Mouse (Mus musculus): ENCODE data around the gene Amd1. TPM values are rescaled to one million over a fixed set of nuclear protein-coding genes. Genes with fewer than 3 reads are reported as not detected.
A peak's percentile ranks its signal among the peaks of the same experiment; 100 is the strongest.

Gene Amd1
- polyA plus RNA-seq, 1 experiment from 2014 or later, result 77.6 TPM

GRCm38 (mm10) chr10:40250969-40251368 is 51.0 kb downstream of the Amd1 start:
- Histone ChIP-seq H3K9me3 (ENCODE audit: control insufficient read depth, low read length) (no peaks in the 10 kb centered on the region), H3K36me3 (ENCODE audit: control insufficient read depth, insufficient read depth, low read length) (peaks cover 64% of the 10 kb centered on the region), H3K27me3 (replicated peaks; ENCODE audit: control insufficient read depth, insufficient read depth, low read length) (no peaks in the 10 kb centered on the region), H3K4me3 (ENCODE audit: low read depth, low read length) (no peak overlapping the region), H3K4me2 (ENCODE audit: low read length) (no peak overlapping the region), H3K27ac (ENCODE audit: low read depth) (no peak overlapping the region), H3K4me1 (replicated peaks; ENCODE audit: control insufficient read depth, insufficient read depth, low read length) (no peaks in the 10 kb centered on the region; the same call in 1 of the 2 replicates), H3K9ac (ENCODE audit: low read length) (no peak overlapping the region)
- 90% methylated on average over 6 of the region's 6 CpGs for WGBS
- no peak for ATAC-seq (replicated peaks; ENCODE audit: low FRiP score, low TSS enrichment, low read depth)
- DNase-seq (ENCODE audit: low spot score), result no peak

- H3K36me3 ChIP-seq (ENCODE audit: control insufficient read depth, insufficient read depth, low read length), result peaks cover 63% of the 10 kb centered on the region
- H3K4me1 ChIP-seq (replicated peaks; ENCODE audit: control insufficient read depth, insufficient read depth, low read length), result no peaks in the 10 kb centered on the region; the same call in 1 of the 2 replicates
- no peak for DNase-seq (ENCODE audit: low spot score)
- no peaks in the 10 kb centered on the region for H3K27me3 ChIP-seq (replicated peaks; ENCODE audit: control insufficient read depth, insufficient read depth, low read length)
- no peaks in the 10 kb centered on the region for H3K9me3 ChIP-seq (ENCODE audit: control insufficient read depth, low read length)
- 84% methylated on average over 9 of the region's 9 CpGs for WGBS
- no peak overlapping the region for H3K9ac ChIP-seq (ENCODE audit: low read length)
- no peak overlapping the region for H3K4me2 ChIP-seq (ENCODE audit: low read length)
- H3K4me3 ChIP-seq (ENCODE audit: low read depth, low read length), result no peak overlapping the region
- H3K27ac ChIP-seq (ENCODE audit: low read depth), result no peak overlapping the region
- no peak for ATAC-seq (replicated peaks; ENCODE audit: low FRiP score, low TSS enrichment, low read depth)
Observed at GRCm38 (mm10) chr10:40249625-40250024, 52.4 kb downstream of the Amd1 start.

- WGBS, result 31% methylated on average over 11 of the region's 11 CpGs
- Histone ChIP-seq H3K9ac (ENCODE audit: low read length) (peak overlapping the region; percentile 75), H3K9me3 (ENCODE audit: control insufficient read depth, low read length) (no peaks in the 10 kb centered on the region), H3K27ac (ENCODE audit: low read depth) (peak overlapping the region; percentile 73), H3K4me1 (replicated peaks; ENCODE audit: control insufficient read depth, insufficient read depth, low read length) (no peaks in the 10 kb centered on the region; the same call in 1 of the 2 replicates), H3K36me3 (ENCODE audit: control insufficient read depth, insufficient read depth, low read length) (peaks cover 63% of the 10 kb centered on the region), H3K4me3 (ENCODE audit: low read depth, low read length) (peak overlapping the region; percentile 88), H3K27me3 (replicated peaks; ENCODE audit: control insufficient read depth, insufficient read depth, low read length) (no peaks in the 10 kb centered on the region), H3K4me2 (ENCODE audit: low read length) (peak overlapping the region; percentile 86)
- no peak for DNase-seq (ENCODE audit: low spot score)
- peak; percentile 28; the same call in 1 of the 2 replicates for ATAC-seq (replicated peaks; ENCODE audit: low FRiP score, low TSS enrichment, low read depth)
Observed at GRCm38 (mm10) chr10:40247166-40247716, 54.7 kb downstream of the Amd1 start.

- H3K9me3 ChIP-seq (ENCODE audit: control insufficient read depth, low read length), result no peaks in the 10 kb centered on the region
- peaks cover 64% of the 10 kb centered on the region for H3K36me3 ChIP-seq (ENCODE audit: control insufficient read depth, insufficient read depth, low read length)
- H3K9ac ChIP-seq (ENCODE audit: low read length), result peak within 1 kb of the TSS; percentile 75
- no peaks in the 10 kb centered on the region; the same call in 1 of the 2 replicates for H3K4me1 ChIP-seq (replicated peaks; ENCODE audit: control insufficient read depth, insufficient read depth, low read length)
- H3K4me2 ChIP-seq (ENCODE audit: low read length), result peak within 1 kb of the TSS; percentile 86
- ATAC-seq (replicated peaks; ENCODE audit: low FRiP score, low TSS enrichment, low read depth) (peak; percentile 93), DNase-seq (ENCODE audit: low spot score) (peak; percentile 87)
- peak within 1 kb of the TSS; percentile 73 for H3K27ac ChIP-seq (ENCODE audit: low read depth)
- H3K27me3 ChIP-seq (replicated peaks; ENCODE audit: control insufficient read depth, insufficient read depth, low read length), result no peaks in the 10 kb centered on the region
- WGBS, result under 1% methylated on average over 54 of the region's 54 CpGs
- peak within 1 kb of the TSS; percentile 88 for H3K4me3 ChIP-seq (ENCODE audit: low read depth, low read length)
Observed at GRCm38 (mm10) chr10:40246374-40247165, 55.4 kb downstream of the Amd1 start, which contains the start of gene Rpf2. Gene Rpf2, minus strand, starts transcription at chr10:40247036.

- Histone ChIP-seq H3K36me3 (ENCODE audit: control insufficient read depth, insufficient read depth, low read length) (peaks cover 89% of the 10 kb centered on the region), H3K27ac (ENCODE audit: low read depth) (no peak overlapping the region)
- WGBS, result 96% methylated on average over 5 of the region's 5 CpGs
Observed at GRCm38 (mm10) chr10:40237826-40238225, 64.2 kb downstream of the Amd1 start.

More at GRCm38 (mm10) chr10:40237826-40238225, 64.2 kb downstream of the Amd1 start:
- H3K9me3 ChIP-seq (ENCODE audit: control insufficient read depth, low read length), result no peaks in the 10 kb centered on the region
- no peak overlapping the region for H3K9ac ChIP-seq (ENCODE audit: low read length)
- H3K4me2 ChIP-seq (ENCODE audit: low read length), result no peak overlapping the region
- no peak for ATAC-seq (replicated peaks; ENCODE audit: low FRiP score, low TSS enrichment, low read depth)
- DNase-seq (ENCODE audit: low spot score), result no peak
- no peaks in the 10 kb centered on the region for H3K4me1 ChIP-seq (replicated peaks; ENCODE audit: control insufficient read depth, insufficient read depth, low read length)
- H3K4me3 ChIP-seq (ENCODE audit: low read depth, low read length), result no peak overlapping the region
- no peaks in the 10 kb centered on the region for H3K27me3 ChIP-seq (replicated peaks; ENCODE audit: control insufficient read depth, insufficient read depth, low read length)

Other genes starting within 250 kb of the Amd1 start
- 26.2 and 26.6 TPM in 2 replicates for gene Slc16a10, start 159.9 kb downstream of the Amd1 start, polyA plus RNA-seq (2014; fragmentation: Nextera tagmentation; extraction: Ambion mirVana)
- 77.7 and 77.9 TPM in 2 replicates for gene Rpf2, start 55.1 kb downstream of the Amd1 start, polyA plus RNA-seq (2014; fragmentation: Nextera tagmentation; extraction: Ambion mirVana)
- gene Gtf3c6, start 44.1 kb downstream of the Amd1 start, polyA plus RNA-seq (2014; fragmentation: Nextera tagmentation; extraction: Ambion mirVana), result 106 and 110 TPM in 2 replicates
- gene Cdk19, start 37.4 kb upstream of the Amd1 start, polyA plus RNA-seq (2014; fragmentation: Nextera tagmentation; extraction: Ambion mirVana), result 8.7 and 9.0 TPM in 2 replicates